Mouse (Mus musculus) heart, postnatal 14 days (tissue): ENCODE results near the gene Tor4a. TPM values are rescaled to one million over a fixed set of nuclear protein-coding genes. Genes with fewer than 3 reads are reported as not detected.

Experiments used
- total RNA-seq, 2 experiments: library from RNA; stranded (reverse); gene quantifications; 2 replicates each; pipeline ENCODE4 v1.2.3; 2021

Gene Tor4a
- total RNA-seq, 2 experiments from 2014 or later: 5.0 to 5.5 TPM

Other genes with a start within 250 kb of the Tor4a start
- gene Zmynd19, start 247.1 kb downstream of the Tor4a start, total RNA-seq: 10 to 100 TPM; 14.1 to 18.3 TPM
- 1 to 10 TPM; 4.6 to 5.2 TPM for gene Dph7, start 234.5 kb downstream of the Tor4a start, total RNA-seq
- 10 to 100 TPM; 86.2 to 90.2 TPM for gene Mrpl41, start 221.8 kb downstream of the Tor4a start, total RNA-seq
- 10 to 100 TPM; 18.5 to 23.9 TPM for gene Pnpla7, start 220.9 kb downstream of the Tor4a start, total RNA-seq
- gene Nsmf, start 142.5 kb downstream of the Tor4a start, total RNA-seq: 10 to 100 TPM; 33.6 to 35.4 TPM
- gene Entpd8, start 116.6 kb downstream of the Tor4a start, total RNA-seq: not detected
- gene Noxa1, start 101.7 kb downstream of the Tor4a start, total RNA-seq: not detected
- 10 to 100 TPM; 14.0 to 15.0 TPM for gene Nrarp, start 16.1 kb downstream of the Tor4a start, total RNA-seq
- gene Nelfb, start 14.6 kb upstream of the Tor4a start, total RNA-seq: 10 to 100 TPM; 35.7 to 36.2 TPM
- not detected for gene Stpg3, start 17.8 kb upstream of the Tor4a start, total RNA-seq
- not detected for gene Fam166a, start 21.9 kb upstream of the Tor4a start, total RNA-seq
- gene Tubb4b, start 27.8 kb upstream of the Tor4a start, total RNA-seq: 100 to 1,000 TPM; 205 to 231 TPM
- not detected for gene Slc34a3, start 37.5 kb upstream of the Tor4a start, total RNA-seq
- gene Rnf224, start 39.9 kb upstream of the Tor4a start, total RNA-seq: not detected
- gene Rnf208, start 45.4 kb upstream of the Tor4a start, total RNA-seq: under 1 TPM; 0.41 to 0.63 TPM
- gene Cysrt1, start 45.6 kb upstream of the Tor4a start, total RNA-seq: not detected
- gene AL732309.1, start 50.0 kb upstream of the Tor4a start, total RNA-seq: 1 to 10 TPM; 1.9 to 2.4 TPM
- 10 to 100 TPM; 12.7 to 13.4 TPM for gene Tmem203, start 58.6 kb upstream of the Tor4a start, total RNA-seq
- gene Tprn, start 65.7 kb upstream of the Tor4a start, total RNA-seq: 1 to 10 TPM; 5.7 to 7.6 TPM
- gene Ssna1, start 75.6 kb upstream of the Tor4a start, total RNA-seq: 10 to 100 TPM; 38.3 to 46.9 TPM
- gene Anapc2, start 75.6 kb upstream of the Tor4a start, total RNA-seq: 10 to 100 TPM; 44.0 to 44.1 TPM
- gene Tmem210, start 91.3 kb upstream of the Tor4a start, total RNA-seq: not detected
- gene Lrrc26, start 93.0 kb upstream of the Tor4a start, total RNA-seq: under 1 TPM in 1 of 2 experiments, not detected in 1; 0.55 TPM
- gene Grin1, start 122.3 kb upstream of the Tor4a start, total RNA-seq: not detected
- gene Man1b1, start 135.5 kb upstream of the Tor4a start, total RNA-seq: 10 to 100 TPM; 22.1 to 22.2 TPM
- 1 to 10 TPM; 2.7 to 3.9 TPM for gene Dpp7, start 159.5 kb upstream of the Tor4a start, total RNA-seq
- gene Uap1l1, start 168.8 kb upstream of the Tor4a start, total RNA-seq: 1 to 10 TPM; 4.5 to 6.0 TPM
- 1 to 10 TPM in 1 of 2 experiments, under 1 TPM in 1; 0.88 to 1.5 TPM for gene Sapcd2, start 175.4 kb upstream of the Tor4a start, total RNA-seq
- gene Entpd2, start 199.0 kb upstream of the Tor4a start, total RNA-seq: 10 to 100 TPM; 16.1 to 17.0 TPM
- gene Npdc1, start 202.5 kb upstream of the Tor4a start, total RNA-seq: 10 to 100 TPM; 33.8 to 37.1 TPM
- gene Fut7, start 226.4 kb upstream of the Tor4a start, total RNA-seq: not detected
- gene Abca2, start 231.8 kb upstream of the Tor4a start, total RNA-seq: 10 to 100 TPM; 22.0 to 24.4 TPM